Mouse (Mus musculus) right cerebral cortex, postnatal 36 days (tissue): Measurements from ENCODE around the gene Atf2.
"Not testable (repeated sequence)": the region's sequence is repeated elsewhere in the genome, so short reads cannot be mapped to it uniquely, and the experiment has no call there.

Experiments
- DNase-seq, 2 experiments: peaks; one replicate each; pipeline ENCODE4 v3.0.0; 2022; ENCODE audit warnings: low spot score in 2 of 2, mixed read lengths in 1 of 2

Atf2 gene

DNA sequence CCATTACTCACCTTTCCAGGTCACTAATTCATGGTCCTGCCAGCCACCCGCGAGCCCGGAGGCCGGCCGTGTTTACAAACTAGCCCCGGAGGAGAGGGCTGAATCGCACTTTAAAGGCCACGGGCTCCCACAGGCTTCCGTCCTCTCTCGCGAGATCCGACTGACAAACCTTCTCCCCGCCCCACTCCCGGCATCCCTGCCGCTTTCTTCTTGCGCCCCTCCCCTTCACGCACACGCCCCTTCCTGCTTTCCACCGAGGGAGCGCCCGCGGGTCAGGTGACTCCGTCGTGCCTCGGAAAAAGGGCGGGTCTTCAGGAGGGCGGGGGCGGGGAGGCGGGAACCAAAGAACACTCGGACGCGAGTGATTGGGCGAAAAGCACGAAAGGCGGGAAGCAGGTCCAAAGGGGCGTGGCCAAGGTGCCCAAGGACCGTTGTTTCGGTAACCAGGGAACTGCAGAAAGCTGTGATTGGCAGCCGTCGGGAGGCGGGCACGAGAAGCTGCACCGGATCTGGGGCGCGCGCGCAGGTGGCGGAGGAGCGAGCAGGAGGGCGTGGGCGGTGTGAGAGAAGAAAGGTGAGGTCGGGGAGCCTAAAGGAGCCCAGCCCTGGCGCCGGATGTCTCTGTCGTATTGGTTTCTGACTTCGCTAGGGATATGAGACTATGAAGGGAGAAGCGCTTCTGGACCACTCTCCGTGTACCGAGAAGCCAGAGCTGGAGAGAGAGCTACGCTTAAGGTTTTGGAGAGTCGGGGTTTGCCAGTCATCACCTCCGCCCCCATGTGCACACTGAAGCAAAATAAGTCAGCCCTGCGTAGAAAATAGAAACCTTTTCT lies at the start of gene Atf2:
Gene Atf2 (minus strand): TSS at position 176 of the 833 bp plus-strand sequence.
- DNase-seq = peak; percentile 99 to 100

GRCm38 (mm10) chr2:73941281-73941680 lies 48.8 kb upstream of the Atf2 start:
- no peak for DNase-seq

GRCm38 (mm10) chr2:73940471-73940870 lies 48.0 kb upstream of the Atf2 start:
- DNase-seq = no peak

DNA sequence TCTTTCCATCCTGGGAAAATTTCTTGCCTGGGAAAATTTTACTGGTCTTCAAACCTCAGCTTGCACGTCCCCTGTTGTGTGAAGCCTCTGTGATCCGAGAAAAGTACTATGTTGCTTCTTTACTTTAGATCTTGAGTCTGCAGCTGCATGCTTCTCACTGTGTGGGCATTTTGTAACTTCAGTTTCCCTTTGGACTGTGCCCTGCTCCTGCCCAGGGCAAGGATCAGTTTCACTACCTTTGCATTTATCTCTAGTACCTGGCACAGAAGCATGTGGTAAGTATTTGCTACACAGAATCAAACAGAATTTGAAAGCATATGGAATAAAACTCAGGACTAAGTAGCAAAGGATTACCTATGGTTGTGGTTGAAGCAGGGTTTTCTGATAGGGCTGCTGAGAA lies 46.5 kb upstream of the Atf2 start:
- DNase-seq = no peak

- DNase-seq = no peak
Measured at GRCm38 (mm10) chr2:73932676-73933313, 40.4 kb upstream of the Atf2 start.

- DNase-seq = no peak
Measured at GRCm38 (mm10) chr2:73927711-73928110, 35.3 kb upstream of the Atf2 start.

- DNase-seq = no peak
Measured at GRCm38 (mm10) chr2:73925539-73925938, 33.1 kb upstream of the Atf2 start.

- DNase-seq = peak; percentile 73 to 76
Measured at GRCm38 (mm10) chr2:73925089-73925488, 32.6 kb upstream of the Atf2 start.

DNA sequence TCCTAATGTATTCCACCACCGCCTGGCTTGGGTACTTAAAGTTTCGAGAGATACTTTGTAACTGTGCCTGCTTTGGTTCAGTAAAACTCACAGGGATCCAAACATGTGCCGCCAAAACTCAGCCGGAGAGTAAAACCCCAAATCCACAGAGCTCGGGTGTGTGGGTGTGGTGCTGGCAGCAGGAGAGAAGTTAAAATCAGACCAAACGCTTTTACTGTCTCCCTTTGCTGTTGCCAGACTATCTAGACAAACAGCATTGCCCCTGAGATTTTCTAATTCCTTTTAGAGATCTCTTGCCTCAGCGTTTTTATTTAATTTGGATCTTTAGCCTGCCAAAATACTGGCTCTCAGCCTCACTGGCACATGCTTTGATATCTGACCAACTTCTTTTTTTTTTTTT lies 27.2 kb upstream of the Atf2 start:
- peak; percentile 50 to 76 for DNase-seq

- DNase-seq = no peak
Measured at GRCm38 (mm10) chr2:73912264-73912663, 19.8 kb upstream of the Atf2 start.

DNA sequence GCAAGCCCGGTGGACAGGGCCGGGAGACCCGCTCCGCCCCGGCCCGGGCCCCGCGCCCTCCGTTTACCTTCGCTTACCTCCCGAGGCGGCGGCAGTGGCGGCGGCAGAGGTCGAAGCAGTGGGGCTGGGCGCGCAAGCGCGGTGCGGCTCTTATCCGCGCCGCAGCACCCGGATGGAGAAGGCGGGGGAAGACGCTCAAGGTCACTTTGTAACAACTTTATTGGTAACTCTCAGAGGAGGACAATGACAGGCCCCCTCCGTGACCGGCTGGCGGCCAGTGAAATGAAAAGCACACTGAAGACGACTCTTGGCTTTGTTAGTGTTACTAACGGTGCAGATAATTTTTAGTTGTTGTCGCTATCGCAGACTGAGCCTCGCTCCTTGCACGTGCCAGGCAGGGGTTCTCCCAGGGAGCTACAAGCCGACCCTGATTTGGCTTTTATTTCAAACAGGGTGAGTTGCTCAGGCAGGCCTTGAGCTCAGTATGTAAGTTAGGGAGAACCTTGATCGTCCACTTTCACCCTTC lies 18.8 kb upstream of the Atf2 start, which contains the start of gene Atp5g3:
Gene Atp5g3 (minus strand): TSS at position 152 of the 526 bp plus-strand sequence.
- peak; percentile 86 to 88 for DNase-seq

GRCm38 (mm10) chr2:73910571-73911174 lies 18.2 kb upstream of the Atf2 start:
- peak; percentile 21 to 26 for DNase-seq

- DNase-seq = no peak
Measured at GRCm38 (mm10) chr2:73909116-73909515, 16.7 kb upstream of the Atf2 start.

GRCm38 (mm10) chr2:73904679-73905078 lies 12.2 kb upstream of the Atf2 start:
- not testable (repeated sequence) for DNase-seq

GRCm38 (mm10) chr2:73903536-73903935 lies 11.1 kb upstream of the Atf2 start:
- no peak for DNase-seq

- DNase-seq = not testable (repeated sequence)
Measured at GRCm38 (mm10) chr2:73902328-73902727, 9.9 kb upstream of the Atf2 start.

DNA sequence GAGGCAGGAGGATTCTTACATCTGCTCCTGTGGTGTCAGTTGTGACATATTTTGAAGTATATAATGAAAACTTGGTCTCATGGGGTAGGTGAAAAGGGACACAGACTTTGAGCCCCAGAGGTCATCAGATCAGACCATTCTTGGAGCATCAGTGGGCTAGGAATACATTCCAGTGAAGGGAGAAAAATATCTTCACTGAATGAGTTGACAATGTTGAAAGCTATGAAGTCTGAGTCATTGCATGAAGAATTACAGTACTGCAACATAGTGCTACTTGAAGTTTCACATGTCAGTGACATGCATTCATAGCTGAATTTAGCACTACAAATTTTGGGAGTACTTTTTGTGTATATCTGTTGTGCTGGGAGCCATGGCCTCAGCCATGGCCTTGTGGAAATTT lies 8.7 kb upstream of the Atf2 start:
- DNase-seq = no peak

GRCm38 (mm10) chr2:73900364-73900763 lies 7.9 kb upstream of the Atf2 start:
- no peak for DNase-seq

DNA sequence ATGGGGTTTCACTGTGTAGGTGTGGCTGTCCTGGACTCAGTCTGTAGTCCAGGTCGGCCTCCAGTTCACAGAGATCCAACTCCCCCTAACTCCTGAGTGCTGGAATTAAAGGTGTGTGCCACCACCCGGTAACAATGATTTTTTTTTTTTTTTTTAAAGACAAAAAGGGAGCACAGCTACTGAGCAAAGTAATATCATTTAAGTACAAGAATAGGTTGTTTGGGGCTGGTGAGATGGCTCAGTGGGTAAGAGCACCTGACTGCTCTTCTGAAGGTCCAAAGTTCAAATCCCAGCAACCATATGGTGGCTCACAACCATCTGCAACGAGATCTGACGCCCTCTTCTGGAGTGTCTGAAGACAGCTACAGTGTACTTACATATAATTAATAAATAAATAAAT lies 4.5 kb upstream of the Atf2 start:
- not testable (repeated sequence) for DNase-seq

DNA sequence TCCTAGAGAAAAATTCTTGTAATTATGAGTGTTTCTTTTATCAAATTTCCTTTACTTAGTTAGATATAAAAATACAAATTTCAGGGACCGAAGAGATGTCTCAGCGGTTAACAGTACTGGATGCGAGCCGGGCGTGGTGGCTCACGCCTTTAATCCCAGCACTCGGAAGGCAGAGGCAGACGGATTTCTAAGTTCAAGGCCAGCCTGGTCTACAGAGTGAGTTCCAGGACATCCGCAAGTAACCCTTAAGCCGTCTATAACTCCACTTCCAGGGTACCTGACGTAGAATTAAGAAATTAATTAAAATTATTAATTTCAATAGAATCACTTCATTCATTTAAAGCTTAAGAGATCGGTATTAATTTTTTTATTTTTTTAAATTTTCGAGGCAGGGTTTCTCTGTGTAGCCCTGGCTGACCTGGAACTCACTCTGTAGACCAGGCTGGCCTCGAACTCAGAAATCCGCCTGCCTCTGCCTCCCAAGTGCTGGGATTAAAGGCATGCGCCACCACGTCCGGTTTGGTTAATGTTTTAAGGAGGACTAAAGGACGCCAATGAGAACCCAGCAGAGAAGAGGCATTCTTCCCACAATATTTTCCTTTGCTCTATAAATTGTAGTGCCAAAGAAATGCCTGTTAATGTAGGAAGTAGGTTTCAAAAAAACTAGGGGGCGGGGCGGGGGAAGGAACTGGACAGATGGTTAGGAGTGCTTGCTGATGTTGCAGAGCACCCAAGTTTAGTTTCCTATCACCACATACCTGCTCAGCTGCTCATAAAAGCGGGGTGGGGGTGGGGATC lies 1.2 kb upstream of the Atf2 start:
- peak; percentile 17 to 50 for DNase-seq

DNA sequence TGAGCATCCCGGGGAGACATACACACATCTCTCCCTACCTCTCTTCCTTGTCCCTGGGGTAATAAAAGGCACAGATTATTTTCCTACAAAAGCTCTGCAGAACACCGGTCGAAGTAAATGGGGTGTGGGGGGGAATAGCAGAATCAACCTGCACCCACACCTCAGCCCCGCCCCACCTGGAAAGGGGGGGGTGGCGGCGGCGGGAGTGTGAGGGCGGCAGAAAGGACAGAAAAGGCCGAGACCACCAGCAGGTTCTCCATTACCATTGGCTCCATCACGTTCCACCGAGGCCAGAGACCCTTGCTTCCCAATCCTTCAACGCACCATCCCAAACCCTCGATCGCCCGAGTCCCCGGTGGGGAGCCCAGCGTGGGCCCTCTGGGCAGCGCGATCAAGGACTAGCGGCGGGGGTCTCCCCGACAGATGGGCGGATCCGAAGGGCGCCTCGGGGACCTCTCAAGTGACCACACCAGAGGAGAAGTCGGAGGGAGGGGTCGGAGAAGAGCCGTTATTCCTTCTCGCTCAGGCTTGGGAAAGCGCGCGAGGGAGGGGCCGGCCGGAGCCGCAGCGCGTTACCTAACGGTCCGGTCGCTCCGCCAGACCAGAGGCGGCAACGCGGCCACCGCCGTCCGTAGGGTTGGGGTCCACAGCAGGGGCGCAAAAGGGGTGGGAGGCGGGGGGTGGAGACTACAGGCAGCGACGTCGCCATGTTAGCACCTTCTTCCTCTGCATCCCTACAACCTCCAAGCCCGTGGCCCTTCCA lies 557 bp downstream of the Atf2 start:
- DNase-seq = peak in 1 of 2 experiments; percentile 18
